In genomic region chr3:116784290-116784689, GRCm38 (mm10) we compare ENCODE assay signal across 16 mouse cellular contexts.
"Had no signal": no experiment of that assay in that cellular context is flagged by ENCODE, and none has a peak within 500 bp of the region (broad histone marks: within the 10 kb centered on the region; RNA-seq: fewer than 3 reads in every experiment).

No protein-coding gene starts in this region.

- H3K4me2 ChIP-seq: midbrain, embryonic 12.5 days; neural tube, embryonic 13.5 days had no signal

- DNase-seq: kidney, postnatal 25 days; lung, adult 2 months; lung, postnatal 36 days; retina, postnatal 1 day; right cerebral cortex, postnatal 4 days; spleen, adult 18-20 months; thymus, adult 2 months; thymus, postnatal 25 days had no signal

- ATAC-seq: intestine, postnatal 0 days; lung, postnatal 0 days; midbrain, embryonic 16.5 days had no signal

- H3K27ac ChIP-seq: left cerebral cortex, adult 2 months; limb, embryonic 10.5 days; midbrain, embryonic 12.5 days; neural tube, embryonic 13.5 days had no signal

- H3K4me3 ChIP-seq: left cerebral cortex, adult 2 months; limb, embryonic 10.5 days; megakaryocyte, embryonic 14.5 days; midbrain, embryonic 12.5 days; neural tube, embryonic 13.5 days had no signal

- H3K27me3 ChIP-seq: megakaryocyte, embryonic 14.5 days; midbrain, embryonic 12.5 days; neural tube, embryonic 13.5 days had no signal

- H3K9ac ChIP-seq: midbrain, embryonic 12.5 days; neural tube, embryonic 13.5 days had no signal

- H3K4me1 ChIP-seq: megakaryocyte, embryonic 14.5 days; midbrain, embryonic 12.5 days; neural tube, embryonic 13.5 days had no signal

- H3K9me3 ChIP-seq: limb, embryonic 10.5 days; megakaryocyte, embryonic 14.5 days; midbrain, embryonic 12.5 days; neural tube, embryonic 13.5 days had no signal
